Mouse (Mus musculus) activated CD4-positive, CD25-positive, alpha-beta regulatory T cell, adult 4 months (primary cell): Measurements from ENCODE around the gene Ppfia4. TPM values are rescaled to one million over a fixed set of nuclear protein-coding genes. Genes with fewer than 3 reads are reported as not detected.
"Not testable (repeated sequence)": the region's sequence is repeated elsewhere in the genome, so short reads cannot be mapped to it uniquely, and the experiment has no call there.

Source experiments
- ATAC-seq: one replicate; pipeline ENCODE4 v1.8.0; 2017
- polyA plus RNA-seq, 2 experiments: library from polyadenylated mRNA; unstranded; fragments of 100-300 nt; shearing (Covaris generic); gene quantifications; one replicate each; pipeline ENCODE4 v1.2.1; 2017

Ppfia4 gene
- polyA plus RNA-seq, 2 experiments from 2014 or later = 0.15 TPM; not detected in 1

DNA sequence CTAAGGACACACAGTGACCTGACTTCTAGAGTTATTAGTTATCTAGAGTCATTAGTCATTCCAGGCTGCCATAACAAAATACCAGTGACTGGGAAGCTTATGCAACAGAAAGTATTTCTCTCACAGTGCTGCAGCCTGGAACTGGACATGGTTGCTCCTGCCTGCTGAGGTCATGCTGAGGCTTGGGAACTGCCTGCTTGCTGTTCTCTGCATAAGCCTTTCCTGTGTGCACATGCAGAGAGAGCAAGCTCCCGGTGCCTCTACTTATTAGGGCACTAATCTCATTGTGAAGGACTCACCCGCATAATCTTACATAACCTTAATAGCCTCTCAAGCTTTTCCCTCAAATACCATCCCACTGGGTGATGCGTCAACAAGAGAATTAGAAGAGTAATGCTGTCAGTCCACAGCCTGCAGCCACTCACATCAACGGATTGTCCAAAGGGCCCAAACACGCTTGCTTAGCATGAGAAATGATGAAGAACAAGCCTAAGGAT, 59.9 kb downstream of the Ppfia4 start:
- ATAC-seq = no peak

DNA sequence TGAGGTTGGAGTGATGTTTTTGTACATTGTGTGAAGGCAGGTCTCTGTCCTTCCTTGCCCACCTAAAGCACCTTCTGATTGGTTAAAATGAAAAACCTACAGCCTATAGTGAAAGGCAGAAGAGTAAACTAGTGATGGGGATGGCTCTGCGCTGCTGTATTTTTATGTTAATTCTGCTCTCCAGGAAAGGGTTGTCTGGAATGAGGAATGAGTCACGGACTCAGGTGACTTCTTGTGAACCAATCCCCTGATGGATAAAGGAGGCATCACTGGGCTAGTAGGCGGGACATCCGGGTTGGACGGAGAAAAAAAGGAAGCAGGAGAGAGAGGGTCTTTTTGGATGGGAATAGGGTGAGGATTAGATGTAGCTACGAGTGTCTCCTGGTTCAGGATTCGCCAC, 62.7 kb downstream of the Ppfia4 start:
- no peak for ATAC-seq

DNA sequence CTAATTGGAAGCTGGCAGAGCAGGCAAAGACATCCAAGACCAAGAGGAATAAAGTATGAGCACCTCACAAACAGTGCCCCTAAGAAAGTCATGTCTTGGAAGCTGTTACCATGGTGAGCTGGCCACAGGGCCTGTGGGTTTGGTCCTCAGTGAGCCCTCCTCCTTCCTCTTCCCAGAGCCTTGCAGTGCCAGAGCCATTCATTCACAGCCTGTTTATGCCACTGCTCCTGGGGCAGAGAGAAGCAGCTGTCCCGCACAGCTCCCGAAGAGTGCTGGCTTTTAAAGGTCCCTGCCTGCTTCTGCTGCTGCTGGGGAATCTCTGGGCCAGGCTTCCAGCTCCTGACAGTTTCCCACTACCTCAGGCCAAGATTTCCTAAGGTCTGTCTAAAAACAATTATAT, 66.9 kb downstream of the Ppfia4 start:
- no peak for ATAC-seq

DNA sequence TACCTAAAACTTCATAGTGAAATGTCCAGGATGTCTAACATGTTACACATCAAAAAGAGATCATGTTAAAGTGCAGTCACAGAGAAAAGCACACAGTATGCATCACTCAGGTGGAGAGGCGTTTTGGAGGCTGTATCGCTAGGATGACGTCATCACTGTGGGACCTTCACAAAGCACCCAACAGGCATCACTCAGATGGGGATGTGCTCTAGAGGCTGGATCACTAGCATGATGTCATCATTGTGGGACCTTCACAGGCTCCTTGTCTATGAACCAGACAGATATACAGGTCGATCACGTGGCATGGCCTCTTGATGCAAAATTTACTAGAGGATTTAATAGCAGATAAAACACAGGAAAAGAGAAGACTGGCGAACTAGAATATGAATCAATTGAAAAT, 68.4 kb downstream of the Ppfia4 start:
- no peak for ATAC-seq

DNA sequence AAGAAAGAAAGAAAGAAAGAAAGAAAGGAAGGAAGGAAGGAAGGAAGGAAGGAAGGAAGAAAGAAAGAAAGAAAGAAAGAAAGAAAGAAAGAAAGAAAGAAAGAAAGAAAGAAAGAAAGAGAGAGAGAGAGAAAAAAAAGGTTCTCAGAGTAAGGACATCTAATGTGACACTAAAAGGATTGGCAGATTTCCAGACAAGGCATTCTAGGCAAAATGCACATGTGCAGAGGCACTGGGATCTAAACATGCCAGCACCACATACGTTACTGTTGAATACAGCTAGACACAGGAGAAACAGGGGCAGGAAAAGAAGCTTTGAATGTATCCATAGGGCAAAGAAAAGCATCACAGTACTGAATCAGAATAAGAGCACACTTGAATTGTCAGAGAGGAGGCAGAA, 83.0 kb downstream of the Ppfia4 start:
- not testable (repeated sequence) for ATAC-seq

Other genes with a start within 250 kb of the Ppfia4 start
- gene Chit1, start 221.7 kb downstream of the Ppfia4 start, polyA plus RNA-seq = not detected
- not detected for gene Chil1, start 150.8 kb downstream of the Ppfia4 start, polyA plus RNA-seq
- not detected for gene Mybph, start 139.5 kb downstream of the Ppfia4 start, polyA plus RNA-seq
- under 1 TPM in 1 of 2 experiments, not detected in 1; 0.15 TPM for gene Adora1, start 97.5 kb downstream of the Ppfia4 start, polyA plus RNA-seq
- not detected for gene Myog, start 42.9 kb downstream of the Ppfia4 start, polyA plus RNA-seq
- gene Tmem183a, start 29.1 kb upstream of the Ppfia4 start, polyA plus RNA-seq = 10 to 100 TPM; 23.6 to 33.3 TPM
- not detected for gene 4933406M09Rik, start 53.0 kb upstream of the Ppfia4 start, polyA plus RNA-seq
- gene Cyb5r1, start 72.6 kb upstream of the Ppfia4 start, polyA plus RNA-seq = 10 to 100 TPM; 17.0 to 17.1 TPM
- gene Adipor1, start 82.5 kb upstream of the Ppfia4 start, polyA plus RNA-seq = 10 to 100 TPM; 32.7 to 33.2 TPM
- 10 to 100 TPM; 10.7 to 12.2 TPM for gene Klhl12, start 122.6 kb upstream of the Ppfia4 start, polyA plus RNA-seq
- 10 to 100 TPM; 34.2 to 42.6 TPM for gene Rabif, start 161.7 kb upstream of the Ppfia4 start, polyA plus RNA-seq
- not detected for gene Mgat4e, start 216.8 kb upstream of the Ppfia4 start, polyA plus RNA-seq
- gene Kdm5b, start 227.2 kb upstream of the Ppfia4 start, polyA plus RNA-seq = 10 to 100 TPM; 10.5 to 11.4 TPM